Comparison of ENCODE assay signal across 31 mouse cellular contexts in genomic region chr13:98313631-98314030, GRCm38 (mm10). TPM values are rescaled to one million over a fixed set of nuclear protein-coding genes. Genes with fewer than 3 reads are reported as not detected.
"Had no signal": no experiment of that assay in that cellular context is flagged by ENCODE, and none has a peak within 500 bp of the region (broad histone marks: within the 10 kb centered on the region; RNA-seq: fewer than 3 reads in every experiment).

No protein-coding gene starts in this region.

- H3K27me3 ChIP-seq: limb, embryonic 12.5 days; limb, embryonic 15.5 days; liver, embryonic 15.5 days; midbrain, embryonic 12.5 days had no signal

- H3K4me2 ChIP-seq: limb, embryonic 12.5 days; limb, embryonic 15.5 days; liver, embryonic 15.5 days; midbrain, embryonic 12.5 days had no signal

- H3K4me3 ChIP-seq: limb, embryonic 12.5 days; limb, embryonic 15.5 days; liver, embryonic 15.5 days; midbrain, embryonic 12.5 days had no signal

- H3K9me3 ChIP-seq: limb, embryonic 12.5 days; limb, embryonic 15.5 days; liver, embryonic 15.5 days; midbrain, embryonic 12.5 days had no signal

- ATAC-seq: midbrain, embryonic 16.5 days had no signal

- DNase-seq: kidney, adult 18-20 months; kidney, adult 9 months; kidney, postnatal 14 days; kidney, postnatal 4 days; left cerebral cortex, postnatal 4 days; lung, adult 2 months; lung, postnatal 14 days; lung, postnatal 4 days; thymus, adult 18-20 months; thymus, postnatal 36 days had no signal

- H3K27ac ChIP-seq: limb, embryonic 12.5 days; limb, embryonic 15.5 days; liver, embryonic 15.5 days; midbrain, embryonic 12.5 days had no signal

- H3K9ac ChIP-seq: limb, embryonic 12.5 days; limb, embryonic 15.5 days; liver, embryonic 15.5 days; midbrain, embryonic 12.5 days had no signal

RNA-seq across cellular contexts. Expression of gene Gm21976, which starts 33.9 kb away (rescaled TPM):
- total RNA-seq: layer of hippocampus, adult 18-20 months; layer of hippocampus, postnatal 14 days; left cerebral cortex, adult 8-10 months; left cerebral cortex, postnatal 14 days; left cerebral cortex, postnatal 4 days; megakaryocyte progenitor cell, adult 5-6 weeks; megakaryocyte-erythroid progenitor cell, adult 5-6 weeks; monocyte, adult 5-6 weeks had no signal
- polyA plus RNA-seq: kidney, embryonic 16.5 days; limb, embryonic 12.5 days; limb, embryonic 15.5 days; liver, embryonic 15.5 days; lung, adult 2 months; lung, embryonic 16.5 days; midbrain, embryonic 12.5 days; midbrain, embryonic 16.5 days; neural tube, embryonic 11.5 days; neural tube, embryonic 14.5 days; small intestine, adult 2 months; spleen, adult 2 months; stomach, embryonic 16.5 days; urinary bladder, adult 2 months had no signal

RNA-seq across cellular contexts. Expression of gene Foxd1, which starts 40.4 kb away (rescaled TPM):
- total RNA-seq: megakaryocyte progenitor cell, adult 5-6 weeks; megakaryocyte-erythroid progenitor cell, adult 5-6 weeks; monocyte, adult 5-6 weeks had no signal
- polyA plus RNA-seq: liver, embryonic 15.5 days; lung, embryonic 16.5 days; small intestine, adult 2 months; spleen, adult 2 months; testis, adult 2 months; urinary bladder, adult 2 months had no signal
